In the genomic region with DNA sequence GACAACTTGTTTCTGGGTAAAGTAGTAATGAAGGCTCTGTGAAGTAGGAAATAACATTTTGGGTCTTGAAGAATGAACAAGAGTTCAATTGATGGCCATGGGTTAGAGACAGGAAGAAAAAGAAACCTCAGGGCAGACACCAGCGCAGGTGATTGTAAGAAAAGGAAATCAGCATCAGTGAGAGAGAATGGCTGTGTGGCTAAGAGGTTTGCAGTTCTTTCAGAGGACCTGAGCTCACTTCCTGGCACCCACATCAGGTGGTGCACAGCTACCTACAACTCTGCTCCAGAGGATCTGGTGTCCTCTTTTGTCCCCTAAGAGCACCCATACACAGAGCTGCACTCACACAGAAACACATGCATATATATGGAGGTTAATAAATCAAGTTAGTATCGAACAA, we compare ENCODE assay signal across 21 mouse cellular contexts.
DNase-seq lines count a peak whose midpoint lies in the region; ATAC-seq and TF ChIP-seq lines count a peak whose summit lies in the region.
"Had no signal": no experiment of that assay in that cellular context is flagged by ENCODE, and none has a peak within 500 bp of the region (broad histone marks: within the 10 kb centered on the region; RNA-seq: fewer than 3 reads in every experiment).

No protein-coding gene starts in this region.

- no peak overlapping the region for H3K9ac ChIP-seq in neural tube, embryonic 15.5 days (replicated peaks)
- H3K9ac ChIP-seq: forebrain, embryonic 13.5 days; hindbrain, embryonic 12.5 days; hindbrain, embryonic 15.5 days had no signal

- H3K27ac ChIP-seq in thymus, adult 2 months (ENCODE audit: control insufficient read depth, insufficient read depth, low read length) = no peak overlapping the region
- no peak overlapping the region for H3K27ac ChIP-seq in neural tube, embryonic 15.5 days (replicated peaks)
- H3K27ac ChIP-seq: forebrain, embryonic 10.5 days; forebrain, embryonic 13.5 days; gastrocnemius, adult 2 months; hindbrain, embryonic 12.5 days; hindbrain, embryonic 15.5 days had no signal

- H3K4me2 ChIP-seq in neural tube, embryonic 15.5 days = no peak overlapping the region
- H3K4me2 ChIP-seq: forebrain, embryonic 13.5 days; heart, embryonic 11.5 days; hindbrain, embryonic 12.5 days; hindbrain, embryonic 15.5 days had no signal

- H3K4me1 ChIP-seq in thymus, adult 2 months (replicated peaks; ENCODE audit: control insufficient read depth, insufficient read depth, low read length) = peaks cover 2% of the 10 kb centered on the region; the same call in 1 of the 2 replicates
- no peaks in the 10 kb centered on the region for H3K4me1 ChIP-seq in neural tube, embryonic 15.5 days
- H3K4me1 ChIP-seq: forebrain, embryonic 10.5 days; forebrain, embryonic 13.5 days; hindbrain, embryonic 12.5 days; hindbrain, embryonic 15.5 days had no signal

- no peak overlapping the region for H3K4me3 ChIP-seq in thymus, adult 2 months (ENCODE audit: control insufficient read depth, insufficient read depth, low read length)
- no peak overlapping the region for H3K4me3 ChIP-seq in neural tube, embryonic 15.5 days (replicated peaks)
- H3K4me3 ChIP-seq: forebrain, embryonic 10.5 days; forebrain, embryonic 13.5 days; gastrocnemius, adult 2 months; hindbrain, embryonic 12.5 days; hindbrain, embryonic 15.5 days had no signal

- no peaks in the 10 kb centered on the region for H3K36me3 ChIP-seq in thymus, adult 2 months (ENCODE audit: control insufficient read depth, insufficient read depth, low read length)
- H3K36me3 ChIP-seq in neural tube, embryonic 15.5 days = no peaks in the 10 kb centered on the region
- H3K36me3 ChIP-seq: hindbrain, embryonic 15.5 days had no signal

- DNase-seq in thymus, adult 2 months = peak; percentile 9
- no peak for DNase-seq in thymus, postnatal 10 days (ENCODE audit: low spot score in 2 of 2)
- DNase-seq in CD4-positive helper T cell, adult 2 months (ENCODE audit: low read depth, low spot score) = peak; percentile 31
- peak; percentile 32 for DNase-seq in naive thymus-derived CD4-positive, alpha-beta T cell, adult 2 months (ENCODE audit: low read depth)
- DNase-seq in frontal cortex, postnatal 14 days (ENCODE audit: low spot score in 2 of 2) = no peak
- DNase-seq in adrenal gland, postnatal 25 days = no peak
- DNase-seq: adrenal gland, postnatal 10 days; cerebellum, adult 11 months; cerebellum, adult 2 months; cerebellum, postnatal 10 days; gastrocnemius, adult 2 months; gastrocnemius, postnatal 14 days; heart, adult 11 months had no signal

- no peak for TF ChIP-seq CTCF in thymus, adult 2 months (IDR thresholded peaks at IDR 0.05; ENCODE audit: borderline replicate concordance, control insufficient read depth, extremely low read depth, insufficient read depth, low read length, poor library complexity)

- no peaks in the 10 kb centered on the region for H3K9me3 ChIP-seq in neural tube, embryonic 15.5 days (replicated peaks)
- H3K9me3 ChIP-seq: forebrain, embryonic 10.5 days; forebrain, embryonic 13.5 days; hindbrain, embryonic 12.5 days; hindbrain, embryonic 15.5 days had no signal

- no peaks in the 10 kb centered on the region for H3K27me3 ChIP-seq in thymus, adult 2 months (ENCODE audit: control insufficient read depth, insufficient read depth, low read length)
- no peaks in the 10 kb centered on the region for H3K27me3 ChIP-seq in neural tube, embryonic 15.5 days (replicated peaks)
- H3K27me3 ChIP-seq: forebrain, embryonic 13.5 days; hindbrain, embryonic 12.5 days; hindbrain, embryonic 15.5 days had no signal

- 54% methylated on average over 2 of the region's 2 CpGs for WGBS in thymus, adult 2 months
- WGBS in neural tube, embryonic 15.5 days = 95% methylated on average over 2 of the region's 2 CpGs

- TF ChIP-seq POLR2A in thymus, adult 2 months (IDR thresholded peaks at IDR 0.05; ENCODE audit: control insufficient read depth, extremely low read depth, insufficient read depth, low read length, poor library complexity) = no peak

- peak; percentile 52 for ATAC-seq in activated CD4-positive, CD25-positive, alpha-beta regulatory T cell, adult 4 months
- no peak for ATAC-seq in neural tube, embryonic 15.5 days (ENCODE audit: low FRiP score)
- ATAC-seq: forebrain, embryonic 13.5 days; forebrain, embryonic 16.5 days had no signal

Comparison
In these comparisons a context has a peak if more than half of its experiments do, and no peak if none do; other contexts are left out.
1. DNase-seq: peak in thymus, adult 2 months (single experiment), CD4-positive helper T cell, adult 2 months (single experiment) and naive thymus-derived CD4-positive, alpha-beta T cell, adult 2 months (single experiment); none in thymus, postnatal 10 days (0 of 2), frontal cortex, postnatal 14 days (0 of 2) and adrenal gland, postnatal 25 days (single experiment).